ENCODE assay signal across 8 mouse cellular contexts in the genomic region with DNA sequence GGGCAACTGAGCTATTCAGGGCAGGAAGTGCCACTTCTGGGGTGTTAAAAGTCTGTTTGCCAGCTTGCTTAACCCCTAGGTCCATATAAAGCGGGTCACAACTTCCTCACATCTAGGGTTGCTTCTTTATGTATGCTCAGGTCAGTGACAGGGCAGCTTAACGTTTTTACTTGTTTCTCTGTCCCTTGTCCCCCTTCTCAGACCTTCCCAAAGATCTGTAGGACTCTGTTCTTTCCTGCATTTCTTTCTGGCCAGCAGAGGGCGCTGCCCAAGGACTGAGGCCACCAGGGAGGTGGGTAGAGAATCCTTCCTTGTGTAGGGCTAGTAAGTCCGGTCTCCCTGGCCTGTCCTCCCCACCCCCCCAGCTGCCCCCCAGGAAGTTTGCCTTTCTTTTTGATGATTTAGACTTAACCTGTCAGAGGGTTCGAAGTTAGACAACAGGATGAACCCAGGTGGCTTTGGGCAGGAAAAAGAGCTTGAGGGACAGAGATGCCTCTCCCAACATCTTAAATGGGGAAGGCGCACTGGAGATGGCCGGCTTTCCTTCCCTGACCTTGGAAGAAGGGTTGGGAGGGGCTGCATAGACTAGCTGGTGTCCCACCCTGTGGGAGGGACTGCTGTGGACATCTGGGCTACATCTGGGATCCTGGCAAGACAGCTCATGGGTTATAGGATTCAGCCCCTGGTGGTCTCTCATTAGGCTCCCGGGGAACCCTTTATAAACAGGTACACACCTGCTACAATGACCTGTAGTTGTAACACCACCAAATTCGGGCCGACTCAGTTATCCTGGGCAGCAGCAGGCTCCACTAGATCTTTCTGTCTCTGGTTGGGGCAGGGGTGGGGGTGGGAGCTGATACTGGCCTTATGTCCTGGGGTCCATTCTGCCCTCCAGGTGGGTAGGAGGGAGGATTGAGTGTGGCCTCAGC. TPM values are rescaled to one million over a fixed set of nuclear protein-coding genes. Genes with fewer than 3 reads are reported as not detected.
DNase-seq lines count a peak whose midpoint lies in the region; ATAC-seq lines count a peak whose summit lies in the region.

No protein-coding gene starts in this region.

- H3K27me3 ChIP-seq in hindbrain, embryonic 11.5 days (ENCODE audit: control insufficient read depth, insufficient read depth, low read length): peaks cover 2% of the 10 kb centered on the region; the same call in 1 of the 2 replicates

- peak overlapping the region; percentile 88 for H3K27ac ChIP-seq in hindbrain, embryonic 11.5 days (ENCODE audit: low read depth, low read length)
- H3K27ac ChIP-seq in macrophage: peak overlapping the region; percentile 76

- peak; percentile 89 for DNase-seq in NIH3T3 (ENCODE audit: low read depth)
- DNase-seq in cerebellum, adult 9-10 months: peak; percentile 93
- peak; percentile 53 to 95 for DNase-seq in frontal cortex, adult 2 months (ENCODE audit: extremely low spot score in 1 of 2, low spot score in 1 of 2)
- peak; percentile 94 for DNase-seq in hindbrain, embryonic 11.5 days (ENCODE audit: low spot score)
- peak; percentile 76 to 82 for DNase-seq in layer of hippocampus, postnatal 36 days
- peak; percentile 83 for DNase-seq in right cerebral cortex, adult 18-20 months
- DNase-seq in urinary bladder, adult 18-20 months (ENCODE audit: low spot score in 2 of 2): peak; percentile 69 to 70

- no peaks in the 10 kb centered on the region for H3K9me3 ChIP-seq in hindbrain, embryonic 11.5 days (ENCODE audit: control insufficient read depth, low read length)

- ATAC-seq in hindbrain, embryonic 11.5 days (ENCODE audit: low FRiP score): peak; percentile 31

- H3K4me2 ChIP-seq in hindbrain, embryonic 11.5 days (replicated peaks; ENCODE audit: low read depth, low read length): peak overlapping the region; percentile 66

- H3K9ac ChIP-seq in hindbrain, embryonic 11.5 days (ENCODE audit: low read depth, low read length): peak overlapping the region; percentile 54

- no peaks in the 10 kb centered on the region for H3K36me3 ChIP-seq in hindbrain, embryonic 11.5 days (ENCODE audit: control insufficient read depth, insufficient read depth, low read length)
- no peaks in the 10 kb centered on the region for H3K36me3 ChIP-seq in macrophage (ENCODE audit: inconsistent target)

- H3K4me1 ChIP-seq in hindbrain, embryonic 11.5 days (replicated peaks; ENCODE audit: control insufficient read depth, insufficient read depth, low read length): peaks cover 12% of the 10 kb centered on the region; the same call in 1 of the 2 replicates

- H3K4me3 ChIP-seq in hindbrain, embryonic 11.5 days (ENCODE audit: low read depth, low read length): peak overlapping the region; percentile 38
- peak overlapping the region; percentile 28 for H3K4me3 ChIP-seq in macrophage (ENCODE audit: inconsistent target)

- 7% methylated on average over 10 of the region's 10 CpGs for WGBS in hindbrain, embryonic 11.5 days
- WGBS in macrophage (ENCODE audit: missing documents): 10% methylated on average over 10 of the region's 10 CpGs

- H3K79me2 ChIP-seq in macrophage (ENCODE audit: inconsistent target): no peaks in the 10 kb centered on the region

RNA-seq across cellular contexts. Expression of gene 1600014C23Rik, which starts 2.0 kb away (rescaled TPM):
- polyA plus RNA-seq in frontal cortex, adult 2 months (2012; rRNA removed): 0.22 and 0.27 TPM in 2 replicates
- polyA plus RNA-seq in hindbrain, embryonic 11.5 days (2014; fragmentation: Nextera tagmentation; extraction: Ambion mirVana): 0.32 and 0.37 TPM in 2 replicates
- not detected for total RNA-seq in layer of hippocampus, postnatal 36 days (2021)
- total RNA-seq in macrophage (2018; cell fraction: chromatin; rRNA removed): not detected
- not detected for total RNA-seq in macrophage (2018; cell fraction: cytosol; rRNA removed)
- not detected for total RNA-seq in macrophage (2018; cell fraction: nucleus; rRNA removed)
- not detected in 3 replicates for polyA plus RNA-seq in macrophage (2018)

RNA-seq across cellular contexts. Expression of gene Tmem63b, which starts 48.9 kb away (rescaled TPM):
- 176 and 198 TPM in 2 replicates for polyA plus RNA-seq in frontal cortex, adult 2 months (2012; rRNA removed)
- polyA plus RNA-seq in hindbrain, embryonic 11.5 days (2014; fragmentation: Nextera tagmentation; extraction: Ambion mirVana): 48.6 and 50.3 TPM in 2 replicates
- total RNA-seq in layer of hippocampus, postnatal 36 days (2021): 100 to 1,000 TPM; 171 to 180 TPM
- total RNA-seq in macrophage (2018; cell fraction: chromatin; rRNA removed): 100 to 1,000 TPM in 8 of 26 experiments, 10 to 100 TPM in 18; 39.1 to 247 (median 68.4) TPM
- total RNA-seq in macrophage (2018; cell fraction: cytosol; rRNA removed): 10 to 100 TPM in 17 of 26 experiments, 1 to 10 TPM in 9; 8.8 to 14.2 (median 11.0) TPM
- 100 to 1,000 TPM in 2 of 26 experiments, 10 to 100 TPM in 24; 25.8 to 117 (median 46.1) TPM for total RNA-seq in macrophage (2018; cell fraction: nucleus; rRNA removed)
- 8.2 to 10.7 TPM (median 9.7 TPM) in 3 replicates for polyA plus RNA-seq in macrophage (2018)

RNA-seq across cellular contexts. Expression of gene Mrpl14, which starts 49.5 kb away (rescaled TPM):
- polyA plus RNA-seq in frontal cortex, adult 2 months (2012; rRNA removed): 48.4 and 52.8 TPM in 2 replicates
- 105 and 109 TPM in 2 replicates for polyA plus RNA-seq in hindbrain, embryonic 11.5 days (2014; fragmentation: Nextera tagmentation; extraction: Ambion mirVana)
- total RNA-seq in layer of hippocampus, postnatal 36 days (2021): 10 to 100 TPM; 39.5 to 43.9 TPM
- 10 to 100 TPM in 4 of 26 experiments, 1 to 10 TPM in 21, not detected in 1; 2.0 to 13.0 (median 6.9) TPM for total RNA-seq in macrophage (2018; cell fraction: chromatin; rRNA removed)
- total RNA-seq in macrophage (2018; cell fraction: cytosol; rRNA removed): 10 to 100 TPM; 28.8 to 53.5 (median 41.8) TPM
- 10 to 100 TPM in 11 of 26 experiments, 1 to 10 TPM in 15; 3.8 to 16.9 (median 9.7) TPM for total RNA-seq in macrophage (2018; cell fraction: nucleus; rRNA removed)
- polyA plus RNA-seq in macrophage (2018): 20.1 to 56.1 TPM (median 46.2 TPM) in 3 replicates

Comparison
In these comparisons a context has a peak if more than half of its experiments do, and no peak if none do; other contexts are left out.
1. Peak in every context shown above with its lines: DNase-seq, ATAC-seq, H3K4me3 ChIP-seq and H3K27ac ChIP-seq.